Mouse (Mus musculus) embryo, embryonic 10 days (tissue): ENCODE data around the gene Pin1rt1.
A peak's percentile ranks its signal among the peaks of the same experiment; 100 is the strongest.

Source experiments
- DNase-seq: peaks from one replicate; pipeline ENCODE4 v3.0.0-alpha.2; 2015; ENCODE audit warnings: low spot score

Pin1rt1 gene

GRCm38 (mm10) chr2:104712486-104712809 lies 3.7 kb downstream of the Pin1rt1 start:
- no peak for DNase-seq

GRCm38 (mm10) chr2:104711585-104712485 lies 4.3 kb downstream of the Pin1rt1 start, which contains the start of gene Tcp11l1:
Gene Tcp11l1, minus strand, starts transcription at chr2:104712169.
- peak; percentile 78 for DNase-seq

GRCm38 (mm10) chr2:104710670-104711370 lies 5.4 kb downstream of the Pin1rt1 start:
- peak; percentile 18 for DNase-seq

DNA sequence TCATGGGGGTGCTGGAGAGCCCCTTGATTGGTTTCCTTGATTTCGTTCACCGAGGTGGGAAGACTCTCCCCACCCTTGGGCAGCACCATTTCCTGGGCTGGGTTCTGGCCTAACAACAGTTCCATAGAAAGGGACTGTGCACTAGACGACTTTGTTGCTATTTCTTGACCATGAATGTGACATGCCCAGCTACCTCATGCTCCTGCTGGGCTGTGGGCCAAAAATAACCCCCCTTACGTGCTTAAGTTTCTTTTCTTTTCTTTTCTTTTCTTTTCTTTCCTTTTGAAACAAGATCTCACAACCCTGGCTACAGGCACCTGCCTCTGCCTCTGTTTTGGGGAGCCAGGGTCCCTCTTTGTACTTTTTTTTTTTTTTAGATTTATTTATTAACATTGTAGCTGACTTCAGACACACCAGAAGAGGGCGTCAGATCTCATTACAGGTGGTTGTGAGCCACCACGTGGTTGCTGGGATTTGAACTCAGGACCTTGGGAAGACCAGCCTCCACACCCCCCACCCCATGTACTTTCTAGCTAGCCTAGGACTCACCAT lies 6.3 kb downstream of the Pin1rt1 start:
- DNase-seq: no peak

GRCm38 (mm10) chr2:104704355-104704754 lies 11.8 kb downstream of the Pin1rt1 start:
- no peak for DNase-seq

GRCm38 (mm10) chr2:104703158-104703557 lies 13.0 kb downstream of the Pin1rt1 start:
- no peak for DNase-seq

DNA sequence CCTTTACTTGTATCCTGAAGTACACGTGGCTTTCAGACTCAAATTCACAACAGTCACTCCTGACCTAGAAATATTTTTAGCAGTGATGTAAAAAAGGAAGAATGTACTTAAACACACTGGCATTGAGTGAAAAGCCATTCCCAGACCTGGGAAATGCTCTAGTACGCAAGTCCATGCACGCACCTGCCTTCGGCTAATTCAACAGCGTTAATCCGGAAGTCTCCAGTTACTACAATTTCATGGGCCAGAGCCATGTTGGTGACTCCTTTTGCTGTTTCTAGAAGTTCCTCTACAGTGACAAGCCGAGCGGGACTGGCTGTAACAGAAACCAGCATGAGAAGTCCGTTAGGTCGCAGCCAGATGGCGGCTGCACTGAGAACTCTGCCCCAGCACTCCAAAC lies 16.5 kb downstream of the Pin1rt1 start:
- DNase-seq: no peak

DNA sequence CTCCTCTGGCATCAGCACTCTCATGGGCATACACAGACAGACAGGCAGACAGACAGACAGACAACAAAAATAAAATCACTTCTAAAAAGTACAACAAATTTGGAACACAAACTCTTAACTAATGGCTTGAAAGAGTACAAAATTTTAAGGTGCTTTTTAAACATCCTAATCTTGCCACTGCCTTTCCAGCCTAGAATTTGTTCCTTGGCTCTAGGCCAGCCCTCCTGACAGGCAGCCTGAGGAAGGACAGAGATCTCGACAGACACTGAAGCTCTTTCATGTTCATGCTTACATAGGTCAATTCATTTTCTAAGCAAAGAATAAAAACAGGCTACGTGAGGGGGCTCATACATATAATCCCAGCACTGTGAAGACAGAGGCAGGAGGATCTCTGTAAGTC lies 23.6 kb downstream of the Pin1rt1 start:
- DNase-seq: no peak

GRCm38 (mm10) chr2:104690720-104691119 lies 25.5 kb downstream of the Pin1rt1 start:
- DNase-seq: no peak

DNA sequence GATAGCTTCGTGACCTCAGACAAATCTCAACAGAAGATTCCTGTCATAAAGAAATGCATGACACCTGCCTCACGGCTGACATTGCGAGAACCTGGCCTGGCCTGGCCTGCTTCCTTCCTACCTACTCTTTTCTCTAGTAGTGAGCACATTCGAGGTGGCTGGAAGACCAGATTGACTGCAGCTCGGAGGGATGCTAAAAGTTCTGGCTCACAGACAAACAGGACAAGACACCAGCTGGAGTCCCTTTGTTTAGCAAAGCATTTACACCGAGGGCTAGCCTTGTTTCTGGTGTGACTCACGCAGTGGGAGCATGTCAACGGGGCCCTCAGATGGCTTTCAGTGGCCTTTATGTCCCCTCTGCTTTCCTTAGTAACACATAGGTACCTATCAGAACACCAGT lies 27.5 kb downstream of the Pin1rt1 start:
- no peak for DNase-seq

DNA sequence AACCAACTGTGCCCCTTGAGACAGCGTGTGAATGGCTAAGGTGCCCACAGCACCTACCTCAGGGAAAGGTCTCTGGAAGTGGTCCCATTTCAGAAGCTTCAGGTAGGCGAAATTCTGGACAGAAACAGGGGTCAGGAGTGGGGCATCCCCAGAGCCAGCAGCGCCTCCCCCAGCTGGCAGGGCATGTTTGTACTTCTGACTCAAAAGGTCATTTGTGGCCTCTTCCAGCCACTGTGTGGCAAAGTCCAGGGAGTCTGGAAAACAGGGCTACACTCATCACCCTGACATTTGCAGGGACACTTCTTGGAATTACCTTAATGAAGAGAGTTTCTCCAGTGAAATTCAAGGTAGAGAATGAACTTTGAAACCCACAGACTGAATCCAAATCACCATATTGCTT lies 27.9 kb downstream of the Pin1rt1 start:
- DNase-seq: no peak

GRCm38 (mm10) chr2:104687261-104687660 lies 28.9 kb downstream of the Pin1rt1 start:
- DNase-seq: no peak

DNA sequence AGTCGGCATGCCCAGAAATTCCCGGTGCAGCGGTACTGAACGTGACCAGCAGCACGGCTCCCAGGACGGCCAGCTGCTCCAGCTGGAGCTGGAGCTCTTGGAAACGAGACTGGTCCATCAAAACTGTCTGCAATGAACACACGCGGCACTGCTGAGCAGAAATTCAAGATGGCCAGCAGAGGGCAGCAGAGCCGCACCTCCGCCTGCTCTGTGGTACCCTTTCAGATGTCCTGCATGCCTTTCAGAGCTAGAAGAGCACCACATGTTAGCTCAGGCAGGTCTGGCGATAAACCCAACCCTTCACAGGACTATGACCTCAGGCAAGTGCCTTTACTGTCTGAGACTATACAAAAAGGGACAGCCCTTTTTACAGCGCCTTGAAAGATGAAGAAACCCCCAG lies 30.8 kb downstream of the Pin1rt1 start:
- DNase-seq: peak; percentile 94

DNA sequence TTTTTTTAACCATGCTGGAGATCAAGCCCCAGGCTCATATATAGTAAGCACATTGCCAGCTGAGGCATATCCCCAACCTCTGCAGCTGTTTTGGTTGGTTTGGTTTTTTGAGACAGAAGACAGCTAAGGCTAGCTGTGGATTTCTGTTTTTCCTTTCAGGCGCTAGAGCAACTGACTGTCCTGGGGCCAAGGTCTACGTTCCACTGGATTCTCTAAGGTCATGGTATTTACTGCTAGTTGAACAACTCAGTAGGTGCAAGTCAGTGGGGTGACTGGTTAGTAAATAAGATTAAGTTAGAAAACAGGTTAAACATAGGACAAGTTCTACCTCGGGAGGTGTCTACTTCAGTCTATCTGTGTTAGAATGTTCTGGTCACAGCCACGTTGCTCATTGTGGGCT lies 31.4 kb downstream of the Pin1rt1 start:
- DNase-seq: no peak

- no peak for DNase-seq
These were observed 38.9 kb downstream of the Pin1rt1 start for GRCm38 (mm10) chr2:104677326-104677725.

- DNase-seq: no peak
These were observed 44.5 kb downstream of the Pin1rt1 start for GRCm38 (mm10) chr2:104671724-104672123.

DNA sequence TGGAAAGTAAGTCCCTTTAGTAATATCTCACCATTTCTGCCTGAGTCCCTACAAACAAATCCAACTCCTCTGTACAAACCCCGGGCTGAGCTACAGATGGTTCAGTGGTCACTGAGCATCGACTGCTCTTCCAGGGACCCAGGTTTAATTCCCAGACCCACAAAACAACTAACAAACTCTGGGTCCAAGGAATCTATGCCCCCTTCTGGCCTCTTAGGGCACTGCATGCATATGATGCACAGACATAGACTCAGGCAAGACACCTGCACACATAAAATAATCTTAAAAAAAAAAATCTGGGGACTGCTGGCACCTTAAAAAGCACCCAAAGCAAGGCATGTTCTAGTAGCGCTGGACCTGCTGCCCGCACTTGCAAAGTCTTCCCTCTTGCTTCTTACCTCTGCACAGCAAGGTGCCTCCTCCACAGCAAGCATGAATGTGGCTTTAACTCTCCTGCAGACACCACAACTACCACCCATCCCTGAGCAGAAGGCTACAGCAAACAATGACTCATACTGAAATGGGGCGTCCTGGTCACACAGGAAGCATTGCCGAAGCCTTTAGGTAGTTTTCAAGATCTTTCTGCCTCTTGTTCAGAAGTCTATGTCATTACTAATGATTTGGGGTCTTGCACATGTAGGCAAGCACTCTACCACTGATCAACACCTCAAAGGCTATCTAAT lies 46.9 kb downstream of the Pin1rt1 start:
- no peak for DNase-seq
